Mouse (Mus musculus) CH12.LX (cell line): ENCODE measurements around the gene Gpr107.

Experiments
- CTCF ChIP-seq, 2 experiments: IDR thresholded peaks in 1 of 2; conservative IDR thresholded peaks in 1 of 2; 2 replicates each; pipeline ENCODE4 v1.5.1; 2011 to 2012; ENCODE audit warnings: low read depth in 2 of 2, low read length in 2 of 2, improper control_type of control experiment in 1 of 2, inconsistent platforms in 1 of 2, mild to moderate bottlenecking in 1 of 2, moderate library complexity in 1 of 2
- MYC ChIP-seq: IDR thresholded peaks from 2 replicates; pipeline ENCODE4 v1.6.1; 2011; ENCODE audit warnings: low read depth, mild to moderate bottlenecking, improper control_type of control experiment, low read length
- POLR2A ChIP-seq: IDR thresholded peaks from 2 replicates; pipeline ENCODE4 v1.6.1; 2011; ENCODE audit warnings: low read depth, mild to moderate bottlenecking, improper control_type of control experiment, low read length
- RAD21 ChIP-seq: IDR thresholded peaks from 2 replicates; pipeline ENCODE4 v1.6.1; 2011; ENCODE audit warnings: low read depth, mild to moderate bottlenecking, low read length, improper control_type of control experiment, moderate library complexity
- ZKSCAN1 ChIP-seq: IDR thresholded peaks from 2 replicates; pipeline ENCODE4 v1.6.1; 2012; ENCODE audit warnings: low read depth, inconsistent platforms, low read length, improper control_type of control experiment, borderline replicate concordance

DNA sequence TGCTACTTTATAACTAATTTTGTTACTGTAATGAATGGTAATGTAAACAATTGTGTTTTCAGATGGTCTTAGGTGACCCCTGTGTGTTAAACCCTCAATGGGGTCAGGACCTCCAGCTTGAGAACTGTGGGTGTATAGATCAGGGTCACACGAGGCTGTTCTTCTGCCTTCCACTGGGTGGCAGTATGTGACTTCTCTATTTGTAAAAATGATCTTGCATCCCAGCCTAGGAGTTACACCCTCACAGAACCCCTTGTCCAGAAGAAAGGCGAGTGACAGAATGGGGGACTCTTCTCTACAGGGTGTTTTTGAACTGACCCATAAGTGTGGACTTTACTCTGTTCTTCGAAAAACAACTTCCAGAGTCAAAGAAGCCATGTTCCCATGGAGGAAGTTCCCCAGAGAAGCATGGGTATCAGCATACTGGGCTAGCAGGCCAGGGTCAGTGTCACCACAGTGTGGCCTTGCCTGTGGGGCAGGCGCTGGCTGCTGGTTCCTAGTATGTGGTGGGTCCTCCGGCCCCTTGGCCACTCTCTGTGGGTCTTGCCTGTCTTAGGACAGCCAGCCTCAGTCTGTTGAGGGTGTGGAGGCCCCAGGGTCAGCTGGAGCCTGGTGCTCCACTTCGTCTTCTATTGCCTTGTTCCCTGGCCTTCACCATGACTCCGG, 42.4 kb downstream of the Gpr107 start:
- TF ChIP-seq MYC (no peak), RAD21 (peak; percentile 82), CTCF (conservative IDR thresholded peaks at IDR 0.05 in 1 of 2, IDR thresholded peaks at IDR 0.05 in 1 of 2; ENCODE audit: low read depth in 2 of 2, low read length in 2 of 2) (peak; percentile 80 to 88), ZKSCAN1 (no peak), POLR2A (no peak)
